9 mouse cellular contexts compared by ENCODE assay signal in the genomic region with DNA sequence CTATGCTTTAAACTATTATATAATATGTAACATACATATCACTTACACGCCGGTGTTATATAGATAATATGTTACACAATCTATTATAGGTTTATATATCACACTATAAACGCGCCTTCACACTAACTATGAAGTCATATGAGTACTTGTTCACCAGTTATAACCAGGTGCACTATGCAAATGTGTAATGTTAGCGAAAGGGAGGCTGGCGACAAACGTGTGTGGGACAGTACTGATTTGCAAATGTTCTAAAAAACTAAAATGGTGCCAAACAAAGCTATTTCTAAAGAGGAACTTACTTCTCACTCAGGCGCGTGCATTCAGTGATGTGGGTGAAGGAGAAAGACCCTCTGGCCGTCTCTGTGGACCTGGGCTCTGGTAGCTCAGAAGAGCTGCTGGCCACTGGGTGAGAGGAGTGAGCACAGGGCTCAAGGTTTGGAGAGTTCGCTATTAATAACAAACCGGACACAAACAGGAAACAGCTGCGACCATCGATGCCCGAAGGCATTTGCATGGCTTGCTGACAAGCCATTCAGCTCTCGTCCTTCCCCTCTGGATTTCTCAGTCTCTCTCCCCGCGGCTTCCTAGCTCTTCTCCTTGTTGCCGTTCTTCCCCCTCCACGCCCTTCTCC. TPM values are rescaled to one million over a fixed set of nuclear protein-coding genes. Genes with fewer than 3 reads are reported as not detected.
DNase-seq lines count a peak whose midpoint lies in the region; ATAC-seq and TF ChIP-seq lines count a peak whose summit lies in the region.
"Had no signal": no experiment of that assay in that cellular context is flagged by ENCODE, and none has a peak within 500 bp of the region (broad histone marks: within the 10 kb centered on the region; RNA-seq: fewer than 3 reads in every experiment).

No protein-coding gene starts in this region.

- intact Hi-C loops in gastrocnemius, adult 2 months (cut with DNase I), result no loop called here

- DNase-seq in gastrocnemius, adult 2 months, result peak; percentile 33
- no peak for DNase-seq in gastrocnemius, adult 8-10 months (ENCODE audit: low spot score in 2 of 2)
- DNase-seq in B cell, adult 2 months, result peak; percentile 86 to 89
- DNase-seq in heart, postnatal 4 days, result peak; percentile 14
- peak; percentile 71 for DNase-seq in lung, postnatal 36 days
- DNase-seq in frontal cortex, postnatal 36 days (ENCODE audit: low spot score in 2 of 2), result no peak
- DNase-seq in gastrocnemius, adult 18-20 months (ENCODE audit: low spot score), result no peak

- peak overlapping the region; percentile 57 for H3K4me3 ChIP-seq in gastrocnemius, adult 2 months
- H3K4me3 ChIP-seq: forebrain, embryonic 15.5 days had no signal

- TF ChIP-seq CTCF in gastrocnemius, adult 2 months (IDR thresholded peaks at IDR 0.05), result no peak

- no peak for ATAC-seq in CD4-positive, CD25-positive, alpha-beta regulatory T cell, adult 4 months
- ATAC-seq: forebrain, embryonic 15.5 days had no signal

- peak overlapping the region; percentile 74 for H3K27ac ChIP-seq in gastrocnemius, adult 2 months
- H3K27ac ChIP-seq: forebrain, embryonic 15.5 days had no signal

RNA-seq across cellular contexts. Expression of a gene that starts 13.8 kb away (rescaled TPM):
- total RNA-seq in gastrocnemius, adult 2 months (2021), result 10 to 100 TPM; 41.3 to 43.3 TPM
- total RNA-seq in gastrocnemius, adult 8-10 months (2022), result 10 to 100 TPM; 36.6 to 43.6 (median 42.6) TPM
- total RNA-seq in heart, postnatal 4 days (2021), result 10 to 100 TPM; 69.4 to 71.1 TPM
- polyA plus RNA-seq in CD4-positive, CD25-positive, alpha-beta regulatory T cell, adult 4 months (2017; shearing (Covaris generic)), result 10 to 100 TPM; 42.4 to 45.3 TPM
- total RNA-seq in gastrocnemius, adult 18-20 months (2021), result 10 to 100 TPM; 40.2 to 41.0 TPM

Comparison
In these comparisons a context has a peak if more than half of its experiments do, and no peak if none do; other contexts are left out.
1. DNase-seq: peak in gastrocnemius, adult 2 months (single experiment), B cell, adult 2 months (2 of 2), heart, postnatal 4 days (single experiment) and lung, postnatal 36 days (single experiment); none in gastrocnemius, adult 8-10 months (0 of 2), frontal cortex, postnatal 36 days (0 of 2) and gastrocnemius, adult 18-20 months (single experiment).